Mouse (Mus musculus): ENCODE data around the gene Serf2.

DNA sequence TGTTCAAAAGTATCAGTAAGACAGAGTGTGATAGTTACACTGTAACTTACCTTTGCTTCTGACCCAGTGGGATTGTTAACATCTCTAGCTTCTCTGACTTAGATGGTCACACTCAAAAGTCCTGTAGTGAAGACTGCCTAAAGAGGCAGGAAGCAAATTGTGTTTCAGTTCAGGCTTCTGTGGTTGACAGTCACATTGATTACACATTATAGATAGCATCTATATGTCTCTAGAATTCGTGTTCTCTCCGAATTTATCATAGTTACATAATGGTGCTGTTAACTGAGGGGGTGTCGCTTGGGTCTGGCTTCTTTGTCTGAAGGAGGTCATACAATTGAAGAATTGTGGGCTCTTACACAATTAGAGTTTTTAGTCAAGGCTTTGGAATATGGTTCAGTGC is 33.9 kb upstream of the Serf2 start:
- TF ChIP-seq POLR2A (IDR thresholded peaks at IDR 0.05; ENCODE audit: insufficient read depth, low read depth, low read length) (no peak), CTCF (IDR thresholded peaks at IDR 0.05) (no peak), EP300 (IDR thresholded peaks at IDR 0.05; ENCODE audit: insufficient read depth, low read depth, low read length) (no peak)
